Mouse (Mus musculus) spleen, adult 2 months (tissue): ENCODE data around the gene Mpzl3.

Experiments
- CTCF ChIP-seq: fragments of 200-500 bp; IDR thresholded peaks from 2 replicates; pipeline ENCODE4 v1.5.1; 2011; ENCODE audit warnings: mild to moderate bottlenecking, inconsistent platforms; ENCODE audit not compliant: insufficient read depth, insufficient read length, insufficient replicate concordance; ENCODE audit errors: extremely low read depth
- POLR2A ChIP-seq: fragments of 200-500 bp; IDR thresholded peaks from 2 replicates; pipeline ENCODE4 v1.6.1; 2011; ENCODE audit warnings: low read depth, low read length, inconsistent platforms

GRCm38 (mm10) chr9:45119316-45119953 lies 64.4 kb downstream of the Mpzl3 start:
- TF ChIP-seq CTCF, result no peak
- TF ChIP-seq POLR2A, result no peak
